Mouse (Mus musculus) neural tube, embryonic 13.5 days (tissue): ENCODE measurements around the gene Gm10318. TPM values are rescaled to one million over a fixed set of nuclear protein-coding genes. Genes with fewer than 3 reads are reported as not detected.

Source experiments
- ATAC-seq: fragments of 200-750 bp; cut with Nextera tagmentation; 2 replicates; pipeline ENCODE4 v1.8.0; 2017; ENCODE audit warnings: low read depth, mild to moderate bottlenecking, moderate TSS enrichment, moderate library complexity
- H3K27ac ChIP-seq: fragments of 300-500 bp; sonication (generic); replicated peaks from 2 replicates; pipeline ENCODE4 v1.5.1; 2015; ENCODE audit warnings: moderate library complexity, mild to moderate bottlenecking, inconsistent platforms
- H3K27me3 ChIP-seq: fragments of 300-500 bp; sonication (generic); 2 replicates; pipeline ENCODE4 v1.6.1; 2015; ENCODE audit warnings: mild to moderate bottlenecking, inconsistent platforms
- H3K36me3 ChIP-seq: fragments of 300-500 bp; sonication (generic); 2 replicates; pipeline ENCODE4 v1.6.1; 2015; ENCODE audit warnings: mild to moderate bottlenecking, inconsistent platforms
- H3K4me1 ChIP-seq: fragments of 300-500 bp; sonication (generic); replicated peaks from 2 replicates; pipeline ENCODE4 v1.6.1; 2015; ENCODE audit warnings: inconsistent platforms
- H3K4me2 ChIP-seq: fragments of 300-500 bp; sonication (generic); 2 replicates; pipeline ENCODE4 v1.6.1; 2015; ENCODE audit warnings: inconsistent platforms, mild to moderate bottlenecking, moderate library complexity
- H3K4me3 ChIP-seq: fragments of 300-500 bp; sonication (generic); 2 replicates; pipeline ENCODE4 v1.5.1; 2015; ENCODE audit warnings: mild to moderate bottlenecking, inconsistent platforms
- H3K9ac ChIP-seq: fragments of 300-500 bp; sonication (generic); 2 replicates; pipeline ENCODE4 v1.6.1; 2015; ENCODE audit warnings: moderate library complexity, mild to moderate bottlenecking, inconsistent platforms
- H3K9me3 ChIP-seq: fragments of 300-500 bp; sonication (generic); 2 replicates; pipeline ENCODE4 v1.6.1; 2016; ENCODE audit warnings: inconsistent platforms
- WGBS: fragments of 180-500 bp; shearing (Covaris S2); methylation state at CpG from one replicate; pipeline ENCODE4 v1.1.7; 2015; 5-methylcytosine and 5-hydroxymethylcytosine counted together
- polyA plus RNA-seq: library from polyadenylated mRNA; unstranded; fragments of >200 nt; fragmentation: Nextera tagmentation; extraction: Ambion mirVana; gene quantifications from 2 replicates; pipeline ENCODE4 v1.2.1, GENCODE M21; 2015

The Gm10318 gene
- polyA plus RNA-seq, 1 experiment from 2014 or later: not detected

DNA sequence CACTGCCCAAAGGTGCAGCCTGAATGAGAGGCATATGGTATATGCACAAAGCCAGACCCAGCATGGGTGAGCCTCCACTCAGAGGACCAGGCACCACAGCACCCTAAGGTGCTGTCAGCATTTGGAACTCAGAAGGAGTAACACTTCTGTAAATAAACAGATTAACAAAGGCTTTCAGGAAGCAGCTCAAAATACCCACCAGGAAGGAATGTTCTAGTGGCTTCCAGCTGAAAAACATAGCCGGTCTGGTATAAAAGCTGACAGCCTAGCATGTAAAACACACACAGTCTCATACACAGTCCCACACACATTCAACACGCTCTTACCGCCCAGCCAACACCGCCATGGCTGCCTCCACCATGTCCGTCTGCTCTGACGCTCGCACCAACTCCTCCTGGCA, 9.0 kb downstream of the Gm10318 start, which contains the start of gene Gm3285:
Gene Gm3285, plus strand, starts transcription at position 301 of the 400 bp plus-strand sequence.
- WGBS: 46% methylated on average over 7 of the region's 7 CpGs
- no peak for ATAC-seq
- H3K4me3 ChIP-seq: no peak within 1 kb of the TSS
- 0 out of 2 replicates have a peak, but pooled peaks cover 5% of the 10 kb centered on the region for H3K4me1 ChIP-seq
- no peaks in the 10 kb centered on the region for H3K36me3 ChIP-seq
- no peaks in the 10 kb centered on the region for H3K27me3 ChIP-seq
- no peak within 1 kb of the TSS for H3K27ac ChIP-seq
- no peak within 1 kb of the TSS for H3K9ac ChIP-seq
- H3K4me2 ChIP-seq: no peak within 1 kb of the TSS
- no peaks in the 10 kb centered on the region for H3K9me3 ChIP-seq

- Histone ChIP-seq H3K36me3 (no peaks in the 10 kb centered on the region), H3K27ac (no peak overlapping the region), H3K4me3 (peak overlapping the region; percentile 17; the same call in 1 of the 2 replicates), H3K9me3 (no peaks in the 10 kb centered on the region), H3K4me2 (peak overlapping the region; percentile 43), H3K27me3 (no peaks in the 10 kb centered on the region), H3K9ac (peak overlapping the region; percentile 45; the same call in 1 of the 2 replicates), H3K4me1 (0 out of 2 replicates have a peak, but pooled peaks cover 5% of the 10 kb centered on the region)
- peak; percentile 76 for ATAC-seq
- WGBS: 38% methylated on average over 12 of the region's 14 CpGs
Measured at GRCm38 (mm10) chr10:77864067-77864761, 11.6 kb downstream of the Gm10318 start.

DNA sequence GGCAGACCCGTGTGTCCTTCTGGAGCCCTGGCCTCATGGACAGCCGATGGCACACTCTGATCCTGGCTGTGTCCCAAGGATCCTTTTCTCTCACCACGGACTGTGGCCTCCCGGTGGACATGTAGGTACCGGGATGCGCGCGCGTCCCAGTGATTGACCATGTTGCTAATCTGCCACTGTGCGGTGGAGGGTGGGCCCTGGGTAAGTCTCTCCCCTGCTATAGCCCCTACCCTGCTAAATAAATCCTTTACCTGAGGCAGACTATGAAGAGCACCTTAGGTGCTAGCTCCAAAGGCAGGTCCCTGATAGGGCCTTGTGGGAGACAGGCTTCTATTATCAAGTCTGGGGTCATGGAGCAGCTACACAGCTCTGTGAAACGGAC, 12.1 kb downstream of the Gm10318 start:
- 44% methylated on average over 11 of the region's 11 CpGs for WGBS
- H3K9ac ChIP-seq: peak overlapping the region; percentile 45; the same call in 1 of the 2 replicates
- no peaks in the 10 kb centered on the region for H3K9me3 ChIP-seq
- no peak for ATAC-seq
- peak overlapping the region; percentile 17; the same call in 1 of the 2 replicates for H3K4me3 ChIP-seq
- no peaks in the 10 kb centered on the region for H3K27me3 ChIP-seq
- 0 out of 2 replicates have a peak, but pooled peaks cover 5% of the 10 kb centered on the region for H3K4me1 ChIP-seq
- peak overlapping the region; percentile 43 for H3K4me2 ChIP-seq
- H3K27ac ChIP-seq: no peak overlapping the region
- no peaks in the 10 kb centered on the region for H3K36me3 ChIP-seq

- Histone ChIP-seq H3K4me3 (no peak overlapping the region), H3K27me3 (no peaks in the 10 kb centered on the region), H3K9me3 (no peaks in the 10 kb centered on the region), H3K9ac (no peak overlapping the region), H3K4me2 (no peak overlapping the region), H3K36me3 (no peaks in the 10 kb centered on the region), H3K27ac (no peak overlapping the region), H3K4me1 (0 out of 2 replicates have a peak, but pooled peaks cover 5% of the 10 kb centered on the region)
- no peak for ATAC-seq
- WGBS: 35% methylated on average over 1 of the region's 1 CpGs
Measured at GRCm38 (mm10) chr10:77867546-77867945, 14.9 kb downstream of the Gm10318 start.

DNA sequence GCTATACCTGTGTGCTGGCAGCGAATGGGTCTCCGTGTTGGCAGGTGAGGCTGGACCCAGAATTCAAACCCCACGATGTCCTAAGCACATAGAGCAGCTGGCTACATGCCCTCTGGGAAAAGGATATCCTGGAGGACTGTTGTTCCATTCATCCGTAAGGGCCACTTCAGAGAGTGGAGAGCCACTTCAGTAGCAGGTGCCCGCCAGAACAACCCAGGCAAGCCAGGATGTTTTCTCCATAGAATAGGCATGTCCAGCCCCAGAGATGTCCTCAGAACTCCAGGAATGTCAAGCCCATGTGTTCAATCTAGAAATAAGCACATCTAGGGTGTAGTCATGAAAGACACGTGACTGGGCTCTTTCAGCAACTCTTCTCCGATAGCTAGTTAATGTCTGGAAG, 17.0 kb downstream of the Gm10318 start:
- Histone ChIP-seq H3K27me3 (no peaks in the 10 kb centered on the region), H3K9ac (no peak overlapping the region), H3K9me3 (no peaks in the 10 kb centered on the region), H3K36me3 (no peaks in the 10 kb centered on the region), H3K27ac (no peak overlapping the region), H3K4me3 (no peak overlapping the region), H3K4me1 (0 out of 2 replicates have a peak, but pooled peaks cover 3% of the 10 kb centered on the region), H3K4me2 (no peak overlapping the region)
- ATAC-seq: no peak
- 93% methylated on average over 7 of the region's 7 CpGs for WGBS

DNA sequence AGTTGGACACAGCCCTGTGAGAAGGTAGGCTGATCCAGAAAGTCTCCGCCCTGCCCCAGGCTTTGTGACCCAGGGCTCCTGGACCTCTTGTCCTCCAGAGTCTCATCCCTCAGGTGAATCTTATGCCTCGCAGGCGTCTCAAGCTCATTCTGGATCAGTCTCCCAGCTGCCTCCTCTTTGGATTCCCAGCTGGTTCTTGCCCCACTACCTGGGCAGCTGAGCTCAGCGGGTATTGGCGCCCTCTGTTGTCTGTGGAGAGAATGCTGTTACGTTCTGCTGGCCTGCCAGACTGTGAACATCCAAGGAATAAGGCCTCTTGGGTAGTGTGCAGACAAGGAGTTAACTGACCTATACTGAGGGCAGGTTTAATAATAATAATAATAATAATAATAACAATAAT, 26.3 kb downstream of the Gm10318 start:
- Histone ChIP-seq H3K4me1 (no peaks in the 10 kb centered on the region), H3K36me3 (no peaks in the 10 kb centered on the region), H3K27me3 (no peaks in the 10 kb centered on the region), H3K4me2 (no peak overlapping the region), H3K9ac (no peak overlapping the region), H3K4me3 (no peak overlapping the region), H3K9me3 (no peaks in the 10 kb centered on the region), H3K27ac (no peak overlapping the region)
- no peak for ATAC-seq
- 61% methylated on average over 6 of the region's 6 CpGs for WGBS

GRCm38 (mm10) chr10:77880305-77880704, 27.6 kb downstream of the Gm10318 start:
- H3K27ac ChIP-seq: no peak overlapping the region
- no peak overlapping the region for H3K4me3 ChIP-seq
- ATAC-seq: no peak
- no peaks in the 10 kb centered on the region for H3K4me1 ChIP-seq
- no peaks in the 10 kb centered on the region for H3K27me3 ChIP-seq
- no peak overlapping the region for H3K4me2 ChIP-seq
- 82% methylated on average over 3 of the region's 3 CpGs for WGBS
- H3K9ac ChIP-seq: no peak overlapping the region
- no peaks in the 10 kb centered on the region for H3K36me3 ChIP-seq
- no peaks in the 10 kb centered on the region for H3K9me3 ChIP-seq

GRCm38 (mm10) chr10:77882553-77882952, 29.9 kb downstream of the Gm10318 start:
- Histone ChIP-seq H3K4me1 (no peaks in the 10 kb centered on the region), H3K9me3 (no peaks in the 10 kb centered on the region), H3K27ac (no peak overlapping the region), H3K9ac (no peak overlapping the region), H3K4me3 (no peak overlapping the region), H3K27me3 (no peaks in the 10 kb centered on the region), H3K4me2 (no peak overlapping the region), H3K36me3 (no peaks in the 10 kb centered on the region)
- ATAC-seq: no peak
- 85% methylated on average over 5 of the region's 5 CpGs for WGBS

DNA sequence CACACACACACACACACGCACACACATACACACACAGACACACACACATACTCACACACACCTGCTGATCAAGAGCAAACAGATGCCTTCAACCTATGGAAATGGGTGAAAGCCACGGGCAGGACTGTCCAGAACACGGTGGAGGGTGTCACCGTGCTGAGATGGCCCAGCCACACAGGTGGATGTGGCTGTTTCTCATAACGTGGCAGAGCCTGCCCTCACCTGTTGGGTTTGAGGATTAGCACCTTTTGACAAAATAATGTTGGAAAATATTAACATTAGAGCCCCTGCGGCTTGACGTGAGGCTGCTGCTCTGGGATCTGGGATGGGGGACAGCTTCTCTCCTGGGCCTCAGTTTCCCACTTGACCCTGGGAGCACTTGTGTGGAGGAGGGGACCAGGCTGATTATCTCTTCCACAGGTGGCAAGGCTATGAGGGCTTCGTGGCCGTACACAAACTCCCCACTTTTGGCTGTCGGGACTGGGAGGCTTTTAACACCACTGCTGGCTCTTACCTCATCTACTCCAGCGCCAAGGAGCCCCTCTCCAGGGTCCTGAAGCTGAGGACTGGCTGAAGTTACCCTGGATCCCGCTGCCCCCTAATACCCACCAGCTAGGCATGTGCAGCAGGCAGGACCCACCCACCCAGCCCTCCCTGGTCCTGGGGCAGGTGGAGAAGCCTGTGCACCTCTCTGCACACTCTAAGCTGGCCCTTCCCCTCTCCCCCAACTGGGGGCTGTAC, 33.5 kb downstream of the Gm10318 start:
- Histone ChIP-seq H3K36me3 (no peaks in the 10 kb centered on the region), H3K4me1 (no peaks in the 10 kb centered on the region), H3K27me3 (no peaks in the 10 kb centered on the region), H3K27ac (no peak overlapping the region), H3K4me2 (no peak overlapping the region), H3K9me3 (no peaks in the 10 kb centered on the region), H3K4me3 (no peak overlapping the region), H3K9ac (no peak overlapping the region)
- ATAC-seq: no peak
- 59% methylated on average over 12 of the region's 12 CpGs for WGBS

- whole genome bisulfite sequencing: 92% methylated on average over 8 of the region's 8 CpGs
- ATAC-seq: no peak
- Histone ChIP-seq H3K4me2 (no peak overlapping the region), H3K27me3 (no peaks in the 10 kb centered on the region), H3K27ac (no peak overlapping the region), H3K4me1 (no peaks in the 10 kb centered on the region), H3K4me3 (no peak overlapping the region), H3K9me3 (no peaks in the 10 kb centered on the region), H3K36me3 (no peaks in the 10 kb centered on the region), H3K9ac (no peak overlapping the region)
Measured at GRCm38 (mm10) chr10:77890987-77891565, 38.4 kb downstream of the Gm10318 start.

- no peaks in the 10 kb centered on the region for H3K27me3 ChIP-seq
- H3K4me3 ChIP-seq: no peak overlapping the region
- ATAC-seq: no peak
- no peaks in the 10 kb centered on the region for H3K9me3 ChIP-seq
- H3K9ac ChIP-seq: no peak overlapping the region
- no peaks in the 10 kb centered on the region for H3K36me3 ChIP-seq
- H3K27ac ChIP-seq: no peak overlapping the region
- no peaks in the 10 kb centered on the region for H3K4me1 ChIP-seq
- 62% methylated on average over 5 of the region's 5 CpGs for WGBS
- H3K4me2 ChIP-seq: no peak overlapping the region
Measured at GRCm38 (mm10) chr10:77895562-77895961, 42.9 kb downstream of the Gm10318 start.

- H3K36me3 ChIP-seq: no peaks in the 10 kb centered on the region
- H3K27me3 ChIP-seq: peaks cover 8% of the 10 kb centered on the region
- no peak overlapping the region for H3K27ac ChIP-seq
- ATAC-seq: no peak
- H3K4me3 ChIP-seq: no peak overlapping the region
- H3K9me3 ChIP-seq: no peaks in the 10 kb centered on the region
- no peak overlapping the region for H3K4me2 ChIP-seq
- no peak overlapping the region for H3K9ac ChIP-seq
- WGBS: 76% methylated on average over 7 of the region's 7 CpGs
- peaks cover 23% of the 10 kb centered on the region for H3K4me1 ChIP-seq
Measured at GRCm38 (mm10) chr10:77900126-77900525, 47.5 kb downstream of the Gm10318 start.
